Mouse (Mus musculus): ENCODE measurements around the gene Pip5k1b.

Gene Pip5k1b

DNA sequence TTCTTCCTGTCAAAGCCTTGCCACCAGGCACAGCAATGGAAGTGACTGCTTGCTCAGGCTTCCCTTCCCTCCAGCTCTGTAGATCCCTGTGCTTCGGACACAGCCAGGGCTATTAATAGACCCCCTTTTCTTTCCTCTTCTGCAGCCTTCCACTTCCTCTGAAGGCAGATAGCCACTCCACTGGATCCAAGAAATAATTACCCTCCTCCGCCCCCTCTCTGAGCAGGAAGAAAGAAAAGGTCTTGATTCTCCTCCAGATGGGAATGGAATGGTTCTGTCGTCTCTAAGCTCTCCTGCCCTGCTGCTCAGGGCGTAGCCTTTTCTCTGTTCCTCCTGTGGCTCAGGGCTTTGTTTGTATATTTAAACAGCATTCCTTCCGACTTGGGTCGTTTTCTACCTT lies 303.8 kb downstream of the Pip5k1b start:
- POLR2A ChIA-PET: interaction anchor here in 3 of 4 experiments (0.5 to 1.4 kb wide), 12 partner anchors 10 to 665 kb away, joined by 3 to 5 read pairs (median 3); partner anchors contain the start of genes Fxn (in 1 of the 3) and Tjp2 (in 1 of the 3)
- CTCF ChIA-PET: interaction anchor here in 1 of 4 experiments (0.9 to 1.0 kb wide), 2 partner anchors 13 to 30 kb away, joined by 3 to 4 read pairs; no protein-coding TSS in a partner anchor

All from embryonic stem cell, embryonic (primary cell).